Mouse (Mus musculus): Measurements from ENCODE around the gene AI413582.

GRCm38 (mm10) chr17:27560926-27561480, 4.6 kb downstream of the AI413582 start:
- TF ChIP-seq RAD21 (IDR thresholded peaks at IDR 0.05; ENCODE audit: low read depth, low read length) (no peak), BHLHE40 (IDR thresholded peaks at IDR 0.05; ENCODE audit: borderline replicate concordance, low read depth, low read length) (no peak)
